Mouse (Mus musculus): ENCODE results near the gene Rgl3. TPM values are rescaled to one million over a fixed set of nuclear protein-coding genes. Genes with fewer than 3 reads are reported as not detected.

The Rgl3 gene
- polyA plus RNA-seq, 1 experiment from 2014 or later: 4.7 TPM

DNA sequence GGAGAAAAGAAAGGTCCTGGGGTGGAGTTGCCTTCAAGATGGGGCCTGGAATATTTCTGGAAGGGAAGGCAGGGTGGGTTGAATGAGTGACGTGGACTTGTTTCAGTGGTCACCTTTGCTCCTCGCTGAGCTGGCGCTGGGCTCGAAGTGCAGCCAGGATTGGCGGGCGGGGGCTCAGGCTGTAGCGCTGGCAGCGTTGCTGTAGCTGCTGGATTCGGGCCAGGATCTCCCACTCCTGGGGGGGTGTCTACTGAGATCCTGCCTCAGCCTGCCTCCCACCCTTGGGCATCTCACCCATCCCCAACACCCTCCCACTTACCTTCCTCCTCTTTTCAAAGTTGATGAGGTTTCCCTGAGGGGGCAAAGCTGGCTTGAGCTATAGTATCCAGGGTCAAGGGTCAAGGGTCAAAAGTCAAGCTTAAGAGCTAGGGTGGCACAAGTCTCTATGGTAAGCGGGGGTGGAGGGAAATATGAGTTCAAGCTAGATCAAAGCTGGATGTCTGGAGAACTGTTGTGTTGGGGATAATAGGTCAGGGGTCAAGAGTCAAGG lies 12.5 kb downstream of the Rgl3 start:
- no peaks in the 10 kb centered on the region for H3K9me3 ChIP-seq
- no peak for DNase-seq (ENCODE audit: extremely low spot score, low spot score)
- H3K27ac ChIP-seq: no peak overlapping the region
- peaks cover 9% of the 10 kb centered on the region; the same call in 1 of the 2 replicates for H3K27me3 ChIP-seq (ENCODE audit: poor library complexity, severe bottlenecking)
- no peaks in the 10 kb centered on the region for H3K4me1 ChIP-seq
- WGBS: 91% methylated on average over 10 of the region's 10 CpGs
- H3K36me3 ChIP-seq (replicated peaks): peaks cover 8% of the 10 kb centered on the region
- H3K4me3 ChIP-seq: no peak overlapping the region

DNA sequence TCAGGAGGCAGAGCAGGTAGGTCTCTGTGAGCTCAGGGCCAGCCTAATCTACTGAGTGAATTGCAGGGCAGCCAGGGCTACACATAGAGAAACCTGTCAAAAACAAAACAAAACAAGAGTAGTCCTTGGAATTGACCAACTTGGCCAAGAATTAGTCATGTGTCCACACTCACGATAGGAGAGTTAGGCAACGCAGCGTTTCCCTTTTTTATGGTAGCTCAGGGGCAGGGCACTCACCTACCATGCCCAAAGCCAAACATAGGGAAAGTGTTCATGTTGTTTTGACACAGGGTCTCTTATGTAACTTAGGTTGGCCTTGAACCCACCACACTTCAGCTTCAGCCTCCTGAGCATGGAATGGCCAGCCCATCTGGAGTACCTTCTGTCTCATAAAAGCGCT lies 19.9 kb downstream of the Rgl3 start:
- peaks cover 1% of the 10 kb centered on the region for H3K27me3 ChIP-seq (ENCODE audit: poor library complexity, severe bottlenecking)
- no peaks in the 10 kb centered on the region for H3K36me3 ChIP-seq (replicated peaks)
- no peaks in the 10 kb centered on the region for H3K9me3 ChIP-seq
- no peak for DNase-seq (ENCODE audit: extremely low spot score, low spot score)
- no peak overlapping the region for H3K4me3 ChIP-seq
- no peak overlapping the region for H3K27ac ChIP-seq
- 95% methylated on average over 4 of the region's 4 CpGs for WGBS
- no peaks in the 10 kb centered on the region; the same call in 1 of the 2 replicates for H3K4me1 ChIP-seq

DNA sequence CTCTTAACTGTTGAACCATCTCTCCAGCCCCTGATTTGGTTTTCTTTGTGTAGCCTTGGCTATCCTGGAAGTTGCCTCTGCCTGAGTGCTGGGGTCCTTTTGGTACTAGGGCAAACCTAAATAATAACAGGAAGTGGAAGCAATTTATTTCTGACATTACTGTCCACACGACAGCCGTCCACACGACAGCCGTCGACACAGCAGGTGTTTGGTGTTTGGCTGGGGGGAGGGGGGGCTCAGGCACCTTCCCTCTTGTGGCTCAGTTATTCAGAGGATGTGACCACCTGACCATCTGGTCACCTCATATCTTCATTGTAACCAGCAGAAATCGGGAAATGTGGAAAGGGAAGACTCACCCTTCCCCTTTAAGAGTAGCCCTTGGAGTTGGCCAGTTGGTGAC lies 20.4 kb downstream of the Rgl3 start:
- no peak for DNase-seq (ENCODE audit: extremely low spot score, low spot score)
- peaks cover 5% of the 10 kb centered on the region for H3K27me3 ChIP-seq (ENCODE audit: poor library complexity, severe bottlenecking)
- no peaks in the 10 kb centered on the region for H3K9me3 ChIP-seq
- no peaks in the 10 kb centered on the region; the same call in 1 of the 2 replicates for H3K4me1 ChIP-seq
- H3K36me3 ChIP-seq (replicated peaks): no peaks in the 10 kb centered on the region
- no peak overlapping the region for H3K4me3 ChIP-seq
- no peak overlapping the region for H3K27ac ChIP-seq
- WGBS: 88% methylated on average over 6 of the region's 6 CpGs

DNA sequence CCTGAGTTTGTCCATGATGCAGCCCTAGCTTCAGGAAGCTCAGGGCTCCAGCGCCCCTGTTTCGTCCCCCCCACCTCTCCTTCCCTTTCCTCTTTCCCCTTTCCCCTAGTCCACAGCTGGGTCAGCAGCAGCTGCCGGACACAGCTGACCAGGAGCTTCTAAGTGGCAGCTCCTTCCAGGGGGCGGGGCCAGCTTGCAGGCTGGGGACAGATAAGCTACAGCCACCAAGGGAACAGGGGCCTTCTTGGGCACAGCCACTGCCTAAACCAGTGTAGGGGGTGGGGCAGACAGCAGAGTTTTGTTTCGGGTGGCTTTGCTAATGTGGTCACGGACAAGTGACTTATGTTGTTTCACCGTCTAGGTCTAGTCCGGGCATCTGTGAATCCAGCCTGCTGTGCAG lies 25.8 kb downstream of the Rgl3 start, which contains the start of gene Epor:
Epor (minus strand) TSS at position 90 of the 400 bp plus-strand sequence.
- H3K27me3 ChIP-seq (ENCODE audit: poor library complexity, severe bottlenecking): peaks cover 58% of the 10 kb centered on the region

DNA sequence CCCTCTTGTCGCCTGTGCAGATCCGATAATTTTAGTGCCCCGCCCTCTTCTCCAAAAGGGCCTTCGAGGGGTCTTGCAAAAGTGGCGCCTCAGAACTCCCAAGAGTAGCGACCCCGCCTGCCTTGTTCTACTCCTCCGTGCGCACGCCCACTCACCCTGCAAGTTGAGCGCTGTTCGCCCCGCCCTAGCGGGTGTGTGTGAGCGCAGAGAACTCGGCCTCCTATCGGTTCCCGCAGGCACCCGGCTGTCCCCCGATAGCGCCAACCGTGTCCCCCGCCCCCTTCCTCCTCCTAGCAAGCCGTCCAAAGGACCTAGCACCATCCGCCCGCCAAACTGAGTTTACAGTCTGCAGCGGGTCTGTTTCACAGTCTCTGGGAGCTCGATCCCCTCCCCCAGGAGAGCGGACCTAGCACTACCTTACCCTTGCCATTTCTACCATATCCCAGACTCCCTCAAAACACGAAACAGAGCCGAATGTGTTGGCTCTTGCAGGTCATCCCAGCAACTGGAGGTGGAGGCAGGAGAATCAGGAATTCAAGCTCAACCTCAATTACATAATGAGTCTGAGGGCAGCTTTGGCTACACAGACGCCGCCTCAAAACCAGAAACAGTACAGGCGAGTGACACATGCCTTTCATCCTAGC lies 26.7 kb downstream of the Rgl3 start:
- Histone ChIP-seq H3K4me1 (peaks cover 36% of the 10 kb centered on the region), H3K36me3 (replicated peaks) (peaks cover 5% of the 10 kb centered on the region; the same call in 1 of the 2 replicates), H3K27me3 (ENCODE audit: poor library complexity, severe bottlenecking) (peaks cover 58% of the 10 kb centered on the region), H3K27ac (peak overlapping the region; percentile 74), H3K9me3 (no peaks in the 10 kb centered on the region), H3K4me3 (peak overlapping the region; percentile 58)
- 3% methylated on average over 34 of the region's 34 CpGs for WGBS
- peak; percentile 73 for DNase-seq (ENCODE audit: extremely low spot score, low spot score)

More for the DNA sequence above, 25.8 kb downstream of the Rgl3 start, which contains the start of gene Epor:
- peak within 1 kb of the TSS; percentile 74 for H3K27ac ChIP-seq
- WGBS: 32% methylated on average over 8 of the region's 8 CpGs
- H3K4me3 ChIP-seq: peak within 1 kb of the TSS; percentile 58
- H3K36me3 ChIP-seq (replicated peaks): peaks cover 1% of the 10 kb centered on the region; the same call in 1 of the 2 replicates
- peak; percentile 45 for DNase-seq (ENCODE audit: extremely low spot score, low spot score)
- no peaks in the 10 kb centered on the region for H3K9me3 ChIP-seq
- H3K4me1 ChIP-seq: peaks cover 36% of the 10 kb centered on the region

DNA sequence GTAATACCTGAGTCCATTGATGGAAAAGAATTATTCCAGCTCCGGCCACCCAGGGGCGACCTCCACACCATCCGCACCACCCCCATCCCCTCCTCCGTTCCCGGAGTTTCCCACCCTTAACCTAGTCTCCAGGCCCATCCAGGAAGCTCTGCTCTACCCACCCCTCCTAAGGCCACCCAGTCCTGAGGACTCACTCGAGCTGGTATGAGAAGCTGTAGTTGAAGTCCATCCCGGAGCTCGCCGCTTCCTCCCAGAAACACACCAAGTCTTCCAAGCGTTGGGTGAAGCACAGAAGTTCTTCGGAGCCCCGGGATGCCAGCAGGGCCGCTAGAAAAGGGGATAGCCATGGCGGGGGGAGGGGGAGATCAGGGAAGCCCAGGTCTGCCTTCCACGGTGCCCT lies 27.2 kb downstream of the Rgl3 start:
- Histone ChIP-seq H3K27me3 (ENCODE audit: poor library complexity, severe bottlenecking) (peaks cover 58% of the 10 kb centered on the region), H3K27ac (peak overlapping the region; percentile 74), H3K9me3 (no peaks in the 10 kb centered on the region), H3K4me1 (peaks cover 36% of the 10 kb centered on the region), H3K36me3 (replicated peaks) (peaks cover 9% of the 10 kb centered on the region; the same call in 1 of the 2 replicates), H3K4me3 (peak overlapping the region; percentile 58)
- WGBS: 0% methylated on average over 15 of the region's 15 CpGs
- DNase-seq (ENCODE audit: extremely low spot score, low spot score): no peak

DNA sequence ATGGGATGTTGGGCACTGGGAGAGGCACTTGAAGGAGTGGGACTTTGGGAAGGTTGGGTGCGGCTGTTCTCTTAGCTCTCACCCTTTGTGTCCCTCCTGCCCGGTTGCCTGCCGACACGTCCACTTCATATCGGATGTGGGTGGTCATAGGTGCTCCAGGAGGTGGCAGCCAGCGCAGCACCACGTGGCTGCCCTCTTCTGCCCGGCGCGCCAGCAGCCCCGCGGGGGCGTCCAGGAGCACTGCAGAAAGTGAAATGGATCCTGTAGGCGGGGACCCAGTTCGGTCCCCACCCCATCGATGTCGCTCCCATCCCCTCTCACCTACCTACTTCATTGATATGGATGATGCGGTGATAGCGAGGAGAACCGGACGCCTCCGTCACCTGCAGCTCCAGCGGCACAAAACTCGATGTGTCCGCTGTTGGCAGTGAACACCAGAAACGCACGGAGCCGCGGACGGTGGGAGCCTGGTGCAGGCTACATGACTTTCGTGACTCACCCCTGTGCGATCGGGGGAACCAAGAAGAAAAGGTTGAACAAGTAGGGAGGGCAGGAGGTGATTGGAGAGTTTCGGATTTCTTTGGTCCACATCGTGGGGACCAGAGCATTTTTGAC lies 27.8 kb downstream of the Rgl3 start:
- H3K27ac ChIP-seq: peak overlapping the region; percentile 74
- H3K36me3 ChIP-seq (replicated peaks): peaks cover 9% of the 10 kb centered on the region; the same call in 1 of the 2 replicates
- peak overlapping the region; percentile 58 for H3K4me3 ChIP-seq
- 2% methylated on average over 35 of the region's 35 CpGs for WGBS
- peaks cover 58% of the 10 kb centered on the region for H3K27me3 ChIP-seq (ENCODE audit: poor library complexity, severe bottlenecking)
- no peaks in the 10 kb centered on the region for H3K9me3 ChIP-seq
- no peak for DNase-seq (ENCODE audit: extremely low spot score, low spot score)
- peaks cover 40% of the 10 kb centered on the region for H3K4me1 ChIP-seq

DNA sequence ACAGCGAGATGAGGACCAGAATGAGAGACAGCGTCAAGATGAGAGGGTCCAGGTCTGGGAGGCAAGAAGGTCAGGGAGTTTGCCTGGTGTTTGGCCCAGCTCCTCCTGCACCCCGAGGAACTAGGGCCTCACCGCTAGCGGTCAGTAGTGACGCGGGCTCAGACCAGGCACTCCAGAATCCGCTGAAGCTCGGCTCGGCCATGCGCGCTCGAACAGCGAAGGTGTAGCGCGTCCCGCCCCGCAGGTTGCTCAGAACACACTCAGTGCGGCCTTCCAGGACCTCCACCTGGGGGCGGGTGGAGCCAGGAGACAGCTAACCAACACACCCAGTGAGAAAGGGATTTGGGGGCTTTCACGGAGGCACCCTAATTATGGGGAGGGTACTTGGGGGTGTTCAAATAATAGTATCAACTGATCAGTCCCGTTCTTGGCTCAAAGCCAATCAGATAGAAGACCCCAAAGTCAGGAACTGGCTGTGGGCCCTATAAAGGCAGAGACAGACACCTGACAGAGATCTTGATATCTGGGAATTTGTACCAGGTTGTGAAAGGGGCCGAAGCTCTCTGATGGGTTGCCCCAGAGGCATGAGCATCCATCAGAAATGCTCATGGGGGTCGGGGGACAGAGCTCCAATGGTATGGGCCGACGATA lies 28.6 kb downstream of the Rgl3 start:
- 9% methylated on average over 26 of the region's 26 CpGs for WGBS
- H3K4me3 ChIP-seq: peak overlapping the region; percentile 58
- peaks cover 9% of the 10 kb centered on the region; the same call in 1 of the 2 replicates for H3K36me3 ChIP-seq (replicated peaks)
- H3K27ac ChIP-seq: no peak overlapping the region
- H3K27me3 ChIP-seq (ENCODE audit: poor library complexity, severe bottlenecking): peaks cover 58% of the 10 kb centered on the region
- no peak for DNase-seq (ENCODE audit: extremely low spot score, low spot score)
- H3K4me1 ChIP-seq: peaks cover 44% of the 10 kb centered on the region
- H3K9me3 ChIP-seq: no peaks in the 10 kb centered on the region

DNA sequence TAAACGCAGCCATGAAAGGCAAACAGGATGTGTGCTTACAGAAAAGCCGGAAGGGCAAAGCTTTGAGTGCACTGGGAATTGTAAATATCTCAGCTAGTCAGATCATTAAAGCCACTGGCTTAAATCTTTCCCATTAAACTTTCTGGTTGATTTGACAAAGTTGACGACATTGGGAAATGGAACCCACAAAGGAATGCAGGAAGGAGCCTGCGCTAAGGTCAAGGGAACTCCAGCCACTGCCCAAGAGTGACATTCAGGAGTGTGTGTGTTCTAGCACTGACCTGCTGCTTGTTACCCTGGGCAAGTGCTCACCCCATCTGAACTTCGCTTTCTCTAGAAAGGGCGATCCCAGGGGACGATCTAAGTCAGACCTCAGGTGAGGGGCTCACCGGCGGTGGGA lies 29.1 kb downstream of the Rgl3 start:
- WGBS: 47% methylated on average over 9 of the region's 9 CpGs
- Histone ChIP-seq H3K36me3 (replicated peaks) (peaks cover 9% of the 10 kb centered on the region; the same call in 1 of the 2 replicates), H3K27ac (no peak overlapping the region), H3K4me3 (peak overlapping the region; percentile 58), H3K9me3 (no peaks in the 10 kb centered on the region), H3K4me1 (peaks cover 44% of the 10 kb centered on the region), H3K27me3 (ENCODE audit: poor library complexity, severe bottlenecking) (peaks cover 58% of the 10 kb centered on the region)
- no peak for DNase-seq (ENCODE audit: extremely low spot score, low spot score)

DNA sequence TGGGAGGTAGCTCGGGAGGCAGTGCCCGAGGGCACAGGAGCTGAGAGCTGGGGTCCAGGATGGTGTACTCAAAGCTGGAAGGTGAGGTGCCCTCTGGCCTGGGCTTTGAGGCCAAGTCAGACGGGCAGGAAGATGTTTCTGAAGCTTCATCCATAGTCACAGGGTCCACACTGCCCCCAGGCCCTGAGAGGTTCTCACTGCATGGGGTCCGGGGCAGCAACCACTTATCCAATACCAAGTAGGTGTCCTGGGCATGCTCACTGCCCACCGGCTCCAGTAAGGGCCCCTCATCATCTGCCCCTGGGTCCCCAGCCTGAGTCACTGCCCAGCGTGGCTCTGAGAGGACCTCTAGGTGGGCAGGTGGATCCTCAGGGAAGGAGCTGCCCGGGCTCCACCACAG lies 30.0 kb downstream of the Rgl3 start:
- Histone ChIP-seq H3K27ac (no peak overlapping the region), H3K4me3 (0 out of 2 replicates have a peak overlapping the region, but pooled peaks have one; percentile 0), H3K4me1 (peaks cover 48% of the 10 kb centered on the region), H3K9me3 (no peaks in the 10 kb centered on the region), H3K36me3 (replicated peaks) (peaks cover 9% of the 10 kb centered on the region; the same call in 1 of the 2 replicates), H3K27me3 (ENCODE audit: poor library complexity, severe bottlenecking) (peaks cover 56% of the 10 kb centered on the region)
- 84% methylated on average over 7 of the region's 7 CpGs for WGBS
- no peak for DNase-seq (ENCODE audit: extremely low spot score, low spot score)

DNA sequence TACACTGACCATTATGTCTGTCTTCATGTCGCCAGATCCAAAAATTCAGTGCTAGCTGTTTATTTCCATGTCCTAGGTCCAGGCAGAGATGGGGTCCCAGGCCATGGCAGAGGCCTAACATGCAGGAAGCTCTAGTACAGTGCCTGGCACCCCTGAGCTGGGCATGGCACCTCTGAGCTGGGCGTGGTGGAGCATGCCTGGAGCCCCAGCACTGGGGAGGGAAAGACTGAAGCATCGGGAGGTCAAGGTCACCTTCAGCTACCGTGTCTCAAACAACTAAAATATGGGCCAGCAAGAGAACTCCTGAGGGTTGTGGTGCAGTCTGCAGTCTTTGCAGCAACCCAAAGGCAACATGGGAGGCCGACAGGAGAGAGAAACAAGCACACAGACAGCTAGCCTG lies 30.9 kb downstream of the Rgl3 start:
- H3K4me1 ChIP-seq: peaks cover 50% of the 10 kb centered on the region
- H3K9me3 ChIP-seq: no peaks in the 10 kb centered on the region
- H3K27me3 ChIP-seq (ENCODE audit: poor library complexity, severe bottlenecking): peaks cover 47% of the 10 kb centered on the region
- no peak for DNase-seq (ENCODE audit: extremely low spot score, low spot score)
- H3K27ac ChIP-seq: no peak overlapping the region
- 92% methylated on average over 5 of the region's 5 CpGs for WGBS
- peaks cover 9% of the 10 kb centered on the region; the same call in 1 of the 2 replicates for H3K36me3 ChIP-seq (replicated peaks)
- no peak overlapping the region; the same call in 1 of the 2 replicates for H3K4me3 ChIP-seq

DNA sequence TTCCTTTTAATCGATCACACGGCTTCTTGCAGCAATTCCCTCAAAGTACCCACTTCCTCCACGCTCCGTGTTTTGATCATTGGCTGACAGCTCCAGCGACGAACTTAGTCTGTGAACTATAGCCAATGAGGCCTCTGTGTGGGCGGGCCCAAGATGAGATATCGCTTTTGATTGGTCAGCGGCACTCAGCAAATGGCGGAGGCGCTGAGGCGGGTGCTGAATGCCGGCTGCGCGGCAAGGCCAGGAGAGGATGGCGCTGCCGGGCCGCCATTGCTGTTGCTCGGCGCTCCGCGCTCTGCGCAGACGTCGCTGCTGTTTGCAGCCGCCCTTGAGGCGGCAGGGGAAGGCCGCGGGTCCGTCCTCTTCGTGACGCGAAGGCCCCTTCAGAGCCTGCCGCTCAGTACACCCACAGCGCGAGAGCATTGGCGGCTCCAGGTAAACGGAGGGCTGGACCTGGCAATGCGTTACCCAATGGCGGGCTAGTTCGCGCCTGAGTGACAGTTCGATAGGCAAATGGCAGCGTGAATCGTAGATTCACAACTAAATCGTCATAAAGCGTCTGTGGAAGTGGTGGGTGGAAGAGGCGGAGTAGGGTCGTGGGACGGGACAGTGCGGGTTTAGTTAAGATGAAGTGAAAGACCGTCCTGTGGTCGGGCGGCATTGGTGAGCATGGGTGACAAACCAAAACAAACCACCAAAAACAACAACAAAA lies 33.5 kb downstream of the Rgl3 start, which contains the start of gene Swsap1:
Swsap1 (plus strand) TSS at position 186 of the 712 bp plus-strand sequence.
- peak; percentile 97 for DNase-seq (ENCODE audit: extremely low spot score, low spot score)
- H3K9me3 ChIP-seq: no peaks in the 10 kb centered on the region
- H3K4me1 ChIP-seq: peaks cover 28% of the 10 kb centered on the region
- peak within 1 kb of the TSS; percentile 96 for H3K27ac ChIP-seq
- H3K27me3 ChIP-seq (ENCODE audit: poor library complexity, severe bottlenecking): peaks cover 21% of the 10 kb centered on the region
- peak within 1 kb of the TSS; percentile 75 for H3K4me3 ChIP-seq
- under 1% methylated on average over 54 of the region's 54 CpGs for WGBS
- H3K36me3 ChIP-seq (replicated peaks): peaks cover 9% of the 10 kb centered on the region; the same call in 1 of the 2 replicates

Data from forebrain, embryonic 10.5 days (tissue).